Comparison of ENCODE assay signal across 10 mouse cellular contexts in the genomic region with DNA sequence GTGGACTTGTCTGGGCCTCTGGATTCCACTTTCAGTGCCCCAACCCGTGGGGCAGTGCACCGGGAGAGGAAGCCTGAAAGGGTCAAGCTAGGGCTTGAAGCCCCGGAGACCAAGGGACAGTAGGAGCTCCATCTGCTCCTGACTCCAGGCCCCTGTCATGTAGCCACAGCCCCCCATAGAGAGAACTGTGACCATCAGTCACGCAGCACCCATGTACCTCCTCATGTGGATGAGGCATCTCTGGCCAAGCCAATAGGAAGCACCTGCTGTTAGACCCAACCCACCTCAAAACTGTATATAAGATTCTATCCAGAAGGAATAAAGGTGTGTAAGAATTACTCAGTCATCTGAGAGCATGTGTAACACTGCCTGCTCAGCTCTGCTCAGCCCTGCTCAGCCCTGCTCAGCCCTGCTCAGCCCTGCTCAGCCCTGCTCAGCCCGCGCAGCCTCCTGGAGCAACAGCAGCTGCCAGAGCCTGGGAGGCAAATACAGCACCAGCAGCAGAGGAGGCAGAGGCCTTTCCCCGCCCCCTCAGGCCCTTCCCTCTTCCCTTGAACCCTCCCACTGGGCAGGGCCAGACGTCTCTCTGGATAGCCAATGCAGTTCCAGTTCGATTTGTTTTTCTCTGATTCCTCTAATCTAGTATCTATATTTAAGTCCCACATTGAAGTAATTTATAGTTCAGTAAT.
A peak's percentile ranks its signal among the peaks of the same experiment; 100 is the strongest.
DNase-seq lines count a peak whose midpoint lies in the region; ATAC-seq and TF ChIP-seq lines count a peak whose summit lies in the region.
"Had no signal": no experiment of that assay in that cellular context is flagged by ENCODE, and none has a peak within 500 bp of the region (broad histone marks: within the 10 kb centered on the region; RNA-seq: fewer than 3 reads in every experiment).

No protein-coding gene starts in this region.

- H3K4me3 ChIP-seq in heart, embryonic 13.5 days, result no peak overlapping the region
- peak overlapping the region; percentile 5; the same call in 1 of the 2 replicates for H3K4me3 ChIP-seq in stomach, postnatal 0 days (ENCODE audit: low read depth, low read length)
- H3K4me3 ChIP-seq: left cerebral cortex, adult 2 months had no signal

- no peak for TF ChIP-seq EP300 in stomach, postnatal 0 days (optimal IDR thresholded peaks at IDR 0.05)

- no peaks in the 10 kb centered on the region for H3K9me3 ChIP-seq in heart, embryonic 13.5 days
- H3K9me3 ChIP-seq in stomach, postnatal 0 days (ENCODE audit: control insufficient read depth, low read length), result no peaks in the 10 kb centered on the region
- H3K9me3 ChIP-seq: G1E had no signal

- peak; percentile 12 for DNase-seq in heart, adult 8-10 months (ENCODE audit: low spot score)
- no peak for DNase-seq in heart, postnatal 10 days
- DNase-seq in c-Kit-positive CD71-positive TER-119-positive erythroid progenitor cells, embryonic 14.5 days (ENCODE audit: low spot score), result peak; percentile 0
- DNase-seq in kidney, postnatal 14 days, result peak; percentile 36
- peak; percentile 81 for DNase-seq in stomach, postnatal 0 days (ENCODE audit: low spot score)
- DNase-seq in urinary bladder, postnatal 4 days (ENCODE audit: low spot score in 2 of 2), result no peak

- ATAC-seq in heart, embryonic 13.5 days (ENCODE audit: extremely low read depth, insufficient number of reproducible peaks, low FRiP score, low TSS enrichment), result no peak
- peak; percentile 86 for ATAC-seq in megakaryocyte, adult 5-6 weeks (ENCODE audit: poor library complexity, severe bottlenecking)
- ATAC-seq in stomach, postnatal 0 days (ENCODE audit: low FRiP score, low TSS enrichment), result peak; percentile 95

- no peak for TF ChIP-seq CTCF in stomach, postnatal 0 days (IDR thresholded peaks at IDR 0.05; ENCODE audit: low read depth)

- no peaks in the 10 kb centered on the region for H3K4me1 ChIP-seq in heart, embryonic 13.5 days
- no peaks in the 10 kb centered on the region for H3K4me1 ChIP-seq in stomach, postnatal 0 days (replicated peaks; ENCODE audit: control insufficient read depth, insufficient read depth)

- H3K27ac ChIP-seq in heart, embryonic 13.5 days (replicated peaks), result no peak overlapping the region
- no peak overlapping the region for H3K27ac ChIP-seq in stomach, postnatal 0 days (replicated peaks)
- H3K27ac ChIP-seq: left cerebral cortex, adult 2 months had no signal

- peak overlapping the region; percentile 8 for H3K4me2 ChIP-seq in heart, embryonic 13.5 days
- H3K4me2 ChIP-seq in stomach, postnatal 0 days (replicated peaks; ENCODE audit: low read depth), result no peak overlapping the region; the same call in 1 of the 2 replicates

- intact Hi-C loops in heart, postnatal 10 days (cut with DNase I), result no loop called here

- no peaks in the 10 kb centered on the region for H3K27me3 ChIP-seq in heart, embryonic 13.5 days (replicated peaks)
- no peaks in the 10 kb centered on the region for H3K27me3 ChIP-seq in stomach, postnatal 0 days (ENCODE audit: control insufficient read depth, insufficient read depth, low read length)

- H3K9ac ChIP-seq in heart, embryonic 13.5 days, result no peak overlapping the region
- H3K9ac ChIP-seq in stomach, postnatal 0 days (ENCODE audit: low read length), result no peak overlapping the region

- H3K36me3 ChIP-seq in heart, embryonic 13.5 days, result no peaks in the 10 kb centered on the region
- no peaks in the 10 kb centered on the region for H3K36me3 ChIP-seq in stomach, postnatal 0 days (ENCODE audit: control insufficient read depth, insufficient read depth, low read length)
- H3K36me3 ChIP-seq: G1E had no signal

- 36% methylated on average over 9 of the region's 9 CpGs for WGBS in heart, embryonic 13.5 days
- WGBS in stomach, postnatal 0 days, result 32% methylated on average over 9 of the region's 9 CpGs

Comparison
In these comparisons a context has a peak if more than half of its experiments do, and no peak if none do; other contexts are left out.
1. DNase-seq: peak in heart, adult 8-10 months (single experiment), c-Kit-positive CD71-positive TER-119-positive erythroid progenitor cells, embryonic 14.5 days (single experiment), kidney, postnatal 14 days (single experiment) and stomach, postnatal 0 days (single experiment); none in heart, postnatal 10 days (0 of 2) and urinary bladder, postnatal 4 days (0 of 2).